Mouse (Mus musculus): ENCODE measurements around the gene Rbm12. TPM values are rescaled to one million over a fixed set of nuclear protein-coding genes. Genes with fewer than 3 reads are reported as not detected.
"Not testable (repeated sequence)": the region's sequence is repeated elsewhere in the genome, so short reads cannot be mapped to it uniquely, and the experiment has no call there.

Rbm12 gene
- polyA plus RNA-seq, 1 experiment from 2014 or later: 37.6 TPM

- Histone ChIP-seq H3K4me2 (ENCODE audit: low read length) (no peak overlapping the region), H3K9ac (replicated peaks; ENCODE audit: low read depth, low read length) (no peak overlapping the region), H3K9me3 (ENCODE audit: control insufficient read depth, low read length) (no peaks in the 10 kb centered on the region), H3K4me3 (replicated peaks; ENCODE audit: low read length) (no peak overlapping the region), H3K27ac (ENCODE audit: low read length) (no peak overlapping the region), H3K4me1 (replicated peaks; ENCODE audit: control insufficient read depth, insufficient read depth, low read length) (no peaks in the 10 kb centered on the region), H3K36me3 (ENCODE audit: control insufficient read depth, insufficient read depth) (no peaks in the 10 kb centered on the region), H3K27me3 (replicated peaks; ENCODE audit: control insufficient read depth, insufficient read depth, low read length) (no peaks in the 10 kb centered on the region)
- ATAC-seq: no peak
- WGBS: 94% methylated on average over 6 of the region's 6 CpGs
These were observed 23.9 kb upstream of the Rbm12 start for GRCm38 (mm10) chr2:156135695-156136094.

GRCm38 (mm10) chr2:156134161-156134560 lies 22.4 kb upstream of the Rbm12 start:
- Histone ChIP-seq H3K27ac (ENCODE audit: low read length) (no peak overlapping the region), H3K4me1 (replicated peaks; ENCODE audit: control insufficient read depth, insufficient read depth, low read length) (no peaks in the 10 kb centered on the region), H3K36me3 (ENCODE audit: control insufficient read depth, insufficient read depth) (no peaks in the 10 kb centered on the region), H3K9ac (replicated peaks; ENCODE audit: low read depth, low read length) (no peak overlapping the region), H3K4me2 (ENCODE audit: low read length) (no peak overlapping the region), H3K9me3 (ENCODE audit: control insufficient read depth, low read length) (no peaks in the 10 kb centered on the region), H3K4me3 (replicated peaks; ENCODE audit: low read length) (no peak overlapping the region), H3K27me3 (replicated peaks; ENCODE audit: control insufficient read depth, insufficient read depth, low read length) (no peaks in the 10 kb centered on the region)
- no peak for ATAC-seq
- WGBS: 93% methylated on average over 5 of the region's 5 CpGs

- Histone ChIP-seq H3K4me1 (replicated peaks; ENCODE audit: control insufficient read depth, insufficient read depth, low read length) (no peaks in the 10 kb centered on the region), H3K27me3 (replicated peaks; ENCODE audit: control insufficient read depth, insufficient read depth, low read length) (no peaks in the 10 kb centered on the region), H3K4me3 (replicated peaks; ENCODE audit: low read length) (no peak within 1 kb of the TSS), H3K9me3 (ENCODE audit: control insufficient read depth, low read length) (no peaks in the 10 kb centered on the region), H3K36me3 (ENCODE audit: control insufficient read depth, insufficient read depth) (no peaks in the 10 kb centered on the region; the same call in 1 of the 2 replicates), H3K9ac (replicated peaks; ENCODE audit: low read depth, low read length) (no peak within 1 kb of the TSS), H3K4me2 (ENCODE audit: low read length) (no peak within 1 kb of the TSS), H3K27ac (ENCODE audit: low read length) (no peak within 1 kb of the TSS)
- ATAC-seq: no peak
- 98% methylated on average over 5 of the region's 5 CpGs for WGBS
These were observed 15.2 kb upstream of the Rbm12 start, which contains the start of gene Gm28036 for GRCm38 (mm10) chr2:156126992-156127391. Gene Gm28036, minus strand, starts transcription at chr2:156127092.

- Histone ChIP-seq H3K9ac (replicated peaks; ENCODE audit: low read depth, low read length) (no peak overlapping the region), H3K4me3 (replicated peaks; ENCODE audit: low read length) (no peak overlapping the region), H3K4me2 (ENCODE audit: low read length) (no peak overlapping the region), H3K27me3 (replicated peaks; ENCODE audit: control insufficient read depth, insufficient read depth, low read length) (no peaks in the 10 kb centered on the region), H3K27ac (ENCODE audit: low read length) (no peak overlapping the region), H3K4me1 (replicated peaks; ENCODE audit: control insufficient read depth, insufficient read depth, low read length) (no peaks in the 10 kb centered on the region), H3K36me3 (ENCODE audit: control insufficient read depth, insufficient read depth) (no peaks in the 10 kb centered on the region; the same call in 1 of the 2 replicates), H3K9me3 (ENCODE audit: control insufficient read depth, low read length) (no peaks in the 10 kb centered on the region)
- no peak for ATAC-seq
- WGBS: 94% methylated on average over 5 of the region's 5 CpGs
These were observed 12.0 kb upstream of the Rbm12 start for GRCm38 (mm10) chr2:156123731-156124130.

- Histone ChIP-seq H3K27me3 (replicated peaks; ENCODE audit: control insufficient read depth, insufficient read depth, low read length) (no peaks in the 10 kb centered on the region), H3K4me2 (ENCODE audit: low read length) (no peak overlapping the region), H3K36me3 (ENCODE audit: control insufficient read depth, insufficient read depth) (no peaks in the 10 kb centered on the region), H3K27ac (ENCODE audit: low read length) (no peak overlapping the region), H3K4me3 (replicated peaks; ENCODE audit: low read length) (no peak overlapping the region), H3K4me1 (replicated peaks; ENCODE audit: control insufficient read depth, insufficient read depth, low read length) (no peaks in the 10 kb centered on the region), H3K9me3 (ENCODE audit: control insufficient read depth, low read length) (no peaks in the 10 kb centered on the region), H3K9ac (replicated peaks; ENCODE audit: low read depth, low read length) (no peak overlapping the region)
- ATAC-seq: no peak
These were observed 7.8 kb upstream of the Rbm12 start for GRCm38 (mm10) chr2:156119566-156119965.

- WGBS: 21% methylated on average over 5 of the region's 5 CpGs
- peak overlapping the region; percentile 99 for H3K4me3 ChIP-seq (replicated peaks; ENCODE audit: low read length)
- peak overlapping the region; percentile 5; the same call in 1 of the 2 replicates for H3K27ac ChIP-seq (ENCODE audit: low read length)
- H3K4me1 ChIP-seq (replicated peaks; ENCODE audit: control insufficient read depth, insufficient read depth, low read length): peaks cover 12% of the 10 kb centered on the region
- not testable (repeated sequence) for H3K27me3 ChIP-seq (replicated peaks; ENCODE audit: control insufficient read depth, insufficient read depth, low read length); ATAC-seq; H3K36me3 ChIP-seq (ENCODE audit: control insufficient read depth, insufficient read depth); H3K9me3 ChIP-seq (ENCODE audit: control insufficient read depth, low read length)
- peak overlapping the region; percentile 48 for H3K4me2 ChIP-seq (ENCODE audit: low read length)
- H3K9ac ChIP-seq (replicated peaks; ENCODE audit: low read depth, low read length): peak overlapping the region; percentile 94; the same call in 1 of the 2 replicates
These were observed 274 bp upstream of the Rbm12 start for GRCm38 (mm10) chr2:156112080-156112423.

GRCm38 (mm10) chr2:156110627-156111357 lies 986 bp downstream of the Rbm12 start:
- peak overlapping the region; percentile 94 for H3K9ac ChIP-seq (replicated peaks; ENCODE audit: low read depth, low read length)
- under 1% methylated on average over 16 of the region's 16 CpGs for WGBS
- peak overlapping the region; percentile 99 for H3K4me3 ChIP-seq (replicated peaks; ENCODE audit: low read length)
- peak overlapping the region; percentile 87 for H3K27ac ChIP-seq (ENCODE audit: low read length)
- H3K27me3 ChIP-seq (replicated peaks; ENCODE audit: control insufficient read depth, insufficient read depth, low read length): no peaks in the 10 kb centered on the region
- H3K4me1 ChIP-seq (replicated peaks; ENCODE audit: control insufficient read depth, insufficient read depth, low read length): peaks cover 12% of the 10 kb centered on the region
- H3K9me3 ChIP-seq (ENCODE audit: control insufficient read depth, low read length): no peaks in the 10 kb centered on the region
- H3K36me3 ChIP-seq (ENCODE audit: control insufficient read depth, insufficient read depth): no peaks in the 10 kb centered on the region
- ATAC-seq: peak; percentile 63
- peak overlapping the region; percentile 81 for H3K4me2 ChIP-seq (ENCODE audit: low read length)

- Histone ChIP-seq H3K4me1 (replicated peaks; ENCODE audit: control insufficient read depth, insufficient read depth, low read length) (peaks cover 12% of the 10 kb centered on the region), H3K36me3 (ENCODE audit: control insufficient read depth, insufficient read depth) (peaks cover 17% of the 10 kb centered on the region), H3K27me3 (replicated peaks; ENCODE audit: control insufficient read depth, insufficient read depth, low read length) (no peaks in the 10 kb centered on the region), H3K9ac (replicated peaks; ENCODE audit: low read depth, low read length) (no peak overlapping the region), H3K4me2 (ENCODE audit: low read length) (no peak overlapping the region), H3K27ac (ENCODE audit: low read length) (no peak overlapping the region), H3K9me3 (ENCODE audit: control insufficient read depth, low read length) (no peaks in the 10 kb centered on the region), H3K4me3 (replicated peaks; ENCODE audit: low read length) (no peak overlapping the region)
- no peak for ATAC-seq
- WGBS: 75% methylated on average over 5 of the region's 5 CpGs
These were observed 19.9 kb downstream of the Rbm12 start for GRCm38 (mm10) chr2:156091926-156092325.

- H3K4me2 ChIP-seq (ENCODE audit: low read length): no peak overlapping the region
- WGBS: 29% methylated on average over 1 of the region's 1 CpGs
- no peaks in the 10 kb centered on the region for H3K27me3 ChIP-seq (replicated peaks; ENCODE audit: control insufficient read depth, insufficient read depth, low read length)
- no peaks in the 10 kb centered on the region for H3K9me3 ChIP-seq (ENCODE audit: control insufficient read depth, low read length)
- H3K27ac ChIP-seq (ENCODE audit: low read length): no peak overlapping the region
- H3K36me3 ChIP-seq (ENCODE audit: control insufficient read depth, insufficient read depth): no peaks in the 10 kb centered on the region
- ATAC-seq: peak; percentile 77
- H3K4me1 ChIP-seq (replicated peaks; ENCODE audit: control insufficient read depth, insufficient read depth, low read length): peaks cover 12% of the 10 kb centered on the region
- H3K9ac ChIP-seq (replicated peaks; ENCODE audit: low read depth, low read length): no peak overlapping the region
- H3K4me3 ChIP-seq (replicated peaks; ENCODE audit: low read length): no peak overlapping the region
These were observed 22.0 kb downstream of the Rbm12 start for GRCm38 (mm10) chr2:156089799-156090198.
